Mouse (Mus musculus): ENCODE results near the gene Fnbp4.
A peak's percentile ranks its signal among the peaks of the same experiment; 100 is the strongest.

Fnbp4 gene

DNA sequence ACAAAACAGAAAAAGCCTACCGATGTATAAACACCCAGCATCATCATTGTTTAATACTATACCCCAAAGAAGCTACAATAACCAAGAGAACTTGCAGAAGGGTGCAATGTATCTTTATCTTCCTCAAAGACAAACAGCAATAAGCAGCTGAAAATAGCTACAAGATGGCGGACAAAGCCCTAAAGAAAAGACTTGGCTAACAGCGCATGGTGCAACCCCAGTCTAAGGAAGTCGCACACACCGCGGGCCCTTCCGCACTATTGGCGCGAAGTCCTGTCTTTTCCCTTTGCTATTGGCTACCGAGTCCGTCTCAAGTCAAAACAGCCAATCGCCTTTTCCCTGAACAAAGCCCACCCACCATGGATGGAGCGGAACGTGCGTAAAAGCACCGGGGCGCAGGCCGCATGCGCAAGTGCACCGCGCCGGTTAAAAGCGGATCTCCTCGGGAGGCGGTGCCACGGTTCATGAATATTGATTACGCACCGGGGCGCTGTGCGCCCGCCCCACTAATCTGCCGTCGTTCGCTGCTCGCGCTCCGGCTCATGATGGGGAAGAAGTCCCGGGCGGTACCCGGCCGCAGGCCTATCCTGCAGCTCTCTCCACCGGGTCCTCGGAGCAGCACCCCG lies at the start of gene Fnbp4:
Gene Fnbp4, plus strand, starts transcription at position 318 of the 626 bp plus-strand sequence.
- peak; percentile 100 for DNase-seq

DNA sequence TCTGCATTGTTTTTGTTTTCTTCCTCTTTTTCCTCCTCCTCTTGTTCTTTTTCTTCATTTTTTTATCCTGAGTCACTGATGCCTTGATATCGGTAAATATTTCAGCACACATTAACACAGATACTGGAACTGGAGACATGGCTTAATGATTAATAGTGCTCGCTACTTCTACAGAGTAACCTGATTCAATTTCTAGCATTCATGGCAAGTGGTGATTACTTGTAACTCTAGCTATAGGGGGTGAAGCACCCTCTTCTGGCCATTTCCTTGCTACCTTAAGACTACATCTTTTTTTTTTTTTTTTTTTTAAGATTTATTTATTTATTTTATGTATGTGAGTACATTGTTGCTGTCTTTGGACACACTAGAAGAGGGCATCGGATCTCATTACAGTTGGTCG lies 44.2 kb upstream of the Fnbp4 start:
- DNase-seq: no peak

DNA sequence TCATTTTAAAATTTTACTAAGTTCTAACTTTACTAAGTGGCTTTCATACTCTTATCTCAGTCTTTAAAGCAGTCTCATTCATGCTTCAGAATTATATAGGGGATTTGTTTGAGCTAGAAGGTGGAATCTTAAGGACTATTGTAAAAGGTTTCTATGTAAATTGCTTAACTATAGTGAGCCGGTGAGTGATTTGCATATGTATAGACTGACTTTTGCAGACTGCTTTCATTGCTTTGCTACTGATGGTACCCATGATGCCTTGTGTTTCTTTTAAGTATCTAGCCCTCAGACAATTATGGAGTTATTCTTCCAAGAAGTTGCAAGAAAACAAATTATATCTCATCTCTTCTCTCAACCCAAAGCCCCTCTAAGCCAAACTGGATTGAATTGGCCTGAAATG lies 36.6 kb upstream of the Fnbp4 start:
- no peak for DNase-seq

DNA sequence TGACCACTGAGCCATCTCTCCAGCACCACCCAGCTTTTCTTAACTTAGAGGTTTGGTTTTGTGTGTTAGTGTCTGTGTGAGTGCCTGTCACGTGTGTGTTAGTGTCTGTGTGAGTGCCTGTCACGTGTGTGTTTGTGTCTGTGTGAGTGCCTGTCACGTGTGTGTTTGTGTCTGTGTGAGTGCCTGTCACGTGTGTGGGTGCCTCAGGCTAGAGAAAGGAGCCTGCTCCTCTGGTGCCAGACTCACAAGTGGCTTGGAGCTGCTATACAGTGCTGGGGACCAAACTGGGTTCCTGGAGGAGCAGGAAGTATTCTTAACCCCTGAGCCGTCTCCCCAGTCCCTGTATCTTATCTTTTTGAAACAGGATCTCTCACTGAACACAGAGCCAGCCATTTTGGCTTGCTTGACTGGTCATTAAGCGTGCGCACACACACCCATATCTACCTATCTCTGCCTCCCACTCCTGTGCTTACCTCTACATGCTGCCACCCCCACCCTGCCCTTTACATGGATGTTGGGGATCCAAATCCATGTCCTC lies 29.5 kb upstream of the Fnbp4 start:
- no peak for DNase-seq

DNA sequence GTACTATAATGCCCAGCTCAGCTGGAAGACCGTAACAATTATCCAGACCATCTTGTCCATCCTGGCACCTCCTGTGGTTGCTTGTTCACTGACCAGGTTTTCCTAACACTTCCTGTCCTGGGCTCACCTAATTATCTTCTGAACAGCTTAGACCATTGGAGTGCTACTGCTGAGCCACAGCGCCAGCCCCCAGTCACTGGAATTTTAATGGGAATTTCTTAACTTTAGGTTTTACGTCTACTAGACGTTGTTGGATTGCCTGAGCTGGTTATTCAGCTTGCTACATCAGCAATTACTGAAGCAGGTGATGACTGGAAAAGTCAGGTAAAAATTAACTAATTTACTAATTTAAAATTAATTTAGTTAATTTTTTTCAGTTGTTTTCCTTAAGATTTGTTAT lies 27.8 kb upstream of the Fnbp4 start:
- DNase-seq: no peak

DNA sequence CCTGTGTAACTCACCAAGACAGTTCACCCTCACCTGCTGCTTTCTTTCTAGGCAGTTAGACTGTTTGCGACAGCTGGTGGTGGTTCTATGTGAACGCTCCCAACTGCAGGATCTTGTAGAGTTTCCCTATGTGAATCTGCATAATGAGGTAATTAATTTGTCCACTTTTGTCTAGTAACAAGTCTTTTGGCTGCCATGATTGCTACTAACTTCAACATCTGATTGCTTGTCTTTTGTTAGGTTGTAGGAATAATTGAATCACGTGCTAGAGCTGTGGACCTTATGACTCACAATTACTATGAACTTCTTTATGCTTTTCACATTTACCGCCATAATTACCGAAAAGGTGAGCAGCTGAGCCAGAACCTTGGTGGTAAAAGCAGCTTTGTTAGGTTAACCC lies 27.2 kb upstream of the Fnbp4 start:
- DNase-seq: peak; percentile 20

DNA sequence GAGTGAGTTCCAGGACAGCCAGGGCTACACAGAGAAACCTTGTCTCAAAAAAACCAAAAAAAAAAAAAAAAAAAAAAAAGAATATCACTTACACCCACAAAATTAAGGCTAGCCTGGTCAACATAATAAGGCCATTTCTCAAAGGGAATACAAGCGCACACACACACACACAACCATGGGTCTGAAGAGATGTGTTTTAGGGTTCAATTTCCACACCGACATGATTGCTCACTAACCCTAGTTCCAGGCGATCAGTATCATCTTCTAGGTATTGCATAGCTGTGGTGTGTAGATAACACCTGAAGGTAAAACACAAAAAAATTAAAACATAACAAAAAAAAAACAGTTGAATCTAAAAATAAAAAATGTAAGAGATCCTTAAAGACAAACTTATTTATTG lies 18.4 kb upstream of the Fnbp4 start:
- no peak for DNase-seq

DNA sequence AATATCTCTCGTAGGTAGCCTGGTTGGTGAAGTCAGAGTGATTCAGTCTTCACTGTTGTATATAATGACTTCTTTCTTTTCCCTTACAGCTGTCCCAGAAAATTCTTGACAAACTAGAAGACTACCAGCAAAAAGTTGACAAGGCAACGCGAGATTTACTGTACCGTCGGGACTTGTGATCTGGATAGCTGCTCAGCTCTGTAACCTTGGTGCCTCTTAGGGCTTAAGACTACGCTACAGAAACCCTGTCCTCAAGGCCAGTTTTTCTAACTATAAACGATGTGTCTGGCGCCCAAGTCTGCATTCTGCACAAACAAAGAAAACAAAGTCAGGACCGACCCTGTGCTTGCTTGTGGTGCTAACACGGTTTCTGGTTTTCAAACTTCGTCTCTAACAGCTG lies 9.8 kb upstream of the Fnbp4 start:
- no peak for DNase-seq

DNA sequence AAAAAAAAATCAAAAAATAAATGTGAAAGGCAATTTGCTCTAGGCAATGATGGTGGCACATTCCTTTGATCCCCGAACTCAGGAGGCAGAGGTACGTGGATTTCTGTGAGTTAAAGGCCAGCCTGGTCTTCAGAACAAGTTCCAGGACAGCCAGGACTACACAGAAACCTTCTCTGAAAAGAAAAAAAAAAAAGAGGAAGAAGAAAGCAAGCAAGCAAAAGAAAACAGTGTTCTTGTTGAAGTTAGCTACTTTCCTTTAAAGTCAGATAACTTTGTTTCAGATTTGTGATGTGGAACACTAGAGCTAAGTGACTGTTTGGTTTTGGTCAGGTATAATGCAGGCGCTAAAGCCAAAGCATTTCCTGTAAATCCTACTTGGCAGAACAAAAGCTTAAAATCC lies 6.4 kb upstream of the Fnbp4 start:
- no peak for DNase-seq

DNA sequence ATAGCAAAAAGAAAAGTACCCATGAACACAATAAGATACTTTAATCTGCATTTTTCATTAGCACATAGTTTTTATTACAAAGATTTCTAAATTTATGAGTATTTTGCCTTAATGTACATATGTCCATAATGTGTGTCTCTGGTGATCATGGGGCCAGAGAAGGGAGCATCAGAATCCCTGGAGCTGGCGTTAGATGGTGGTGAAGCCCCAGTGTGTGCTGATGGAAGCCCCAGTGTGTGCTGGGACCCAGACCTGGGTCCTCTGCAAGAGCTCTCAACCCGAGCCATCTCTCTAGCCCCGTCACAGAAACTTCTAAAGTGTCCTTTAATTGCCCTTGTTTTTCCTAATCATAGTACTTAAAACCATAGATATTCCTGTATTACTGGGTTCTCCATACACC lies 5.8 kb upstream of the Fnbp4 start:
- no peak for DNase-seq

DNA sequence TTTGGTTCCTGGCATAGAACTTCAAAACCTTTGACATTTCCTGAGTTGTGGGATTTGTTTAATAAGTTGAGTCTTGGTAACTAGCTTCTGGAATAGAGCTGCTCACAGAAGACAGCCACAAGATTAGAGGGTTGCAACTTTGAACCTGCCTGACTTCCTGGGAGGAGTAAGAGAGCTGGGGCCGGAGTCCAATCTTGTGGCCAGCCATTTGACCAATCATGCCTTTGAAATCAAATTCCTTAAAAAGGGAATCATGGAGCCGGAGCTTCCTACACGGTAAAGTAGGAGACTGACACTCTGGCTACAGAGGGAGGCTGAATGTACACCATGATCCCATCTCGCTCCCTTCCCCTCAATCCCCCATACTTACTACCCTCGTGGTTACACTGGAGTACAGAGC lies 5.2 kb upstream of the Fnbp4 start:
- no peak for DNase-seq

DNA sequence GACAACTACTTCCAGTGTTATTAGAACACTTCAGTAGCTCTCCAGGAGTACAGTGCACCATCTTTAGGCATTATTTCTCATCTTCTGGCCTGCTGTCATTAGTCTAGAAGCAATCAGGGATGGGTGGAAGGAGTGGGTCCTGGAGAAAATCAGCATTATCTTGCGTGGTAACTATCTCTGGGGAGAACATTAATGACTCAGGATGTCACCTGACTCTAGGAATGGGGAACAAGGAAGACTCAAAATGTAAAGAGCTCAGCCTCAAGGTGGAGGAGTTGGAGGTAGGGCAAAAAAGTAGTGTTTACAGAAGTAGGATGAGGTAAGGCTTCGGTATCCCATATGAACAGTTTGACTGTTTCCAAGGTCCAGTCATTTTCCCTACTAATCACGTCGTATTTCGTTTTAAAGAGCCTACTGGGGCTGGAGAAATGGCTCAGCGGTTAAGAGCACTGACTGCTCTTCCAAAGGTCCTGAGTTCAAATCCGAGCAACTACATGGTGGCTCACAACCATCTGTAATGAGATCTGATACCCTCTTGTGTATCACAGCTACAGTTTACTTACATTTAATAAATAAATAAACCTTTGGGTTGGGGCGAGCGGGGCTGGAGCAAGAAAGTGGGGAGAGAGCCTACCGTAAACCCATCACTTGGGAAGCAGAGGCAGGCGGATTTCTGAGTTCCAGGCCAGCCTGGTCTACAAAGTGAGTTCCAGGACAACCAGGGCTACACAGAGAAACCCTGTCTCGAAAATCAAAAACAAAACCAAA lies 701 bp upstream of the Fnbp4 start:
- DNase-seq: no peak

DNA sequence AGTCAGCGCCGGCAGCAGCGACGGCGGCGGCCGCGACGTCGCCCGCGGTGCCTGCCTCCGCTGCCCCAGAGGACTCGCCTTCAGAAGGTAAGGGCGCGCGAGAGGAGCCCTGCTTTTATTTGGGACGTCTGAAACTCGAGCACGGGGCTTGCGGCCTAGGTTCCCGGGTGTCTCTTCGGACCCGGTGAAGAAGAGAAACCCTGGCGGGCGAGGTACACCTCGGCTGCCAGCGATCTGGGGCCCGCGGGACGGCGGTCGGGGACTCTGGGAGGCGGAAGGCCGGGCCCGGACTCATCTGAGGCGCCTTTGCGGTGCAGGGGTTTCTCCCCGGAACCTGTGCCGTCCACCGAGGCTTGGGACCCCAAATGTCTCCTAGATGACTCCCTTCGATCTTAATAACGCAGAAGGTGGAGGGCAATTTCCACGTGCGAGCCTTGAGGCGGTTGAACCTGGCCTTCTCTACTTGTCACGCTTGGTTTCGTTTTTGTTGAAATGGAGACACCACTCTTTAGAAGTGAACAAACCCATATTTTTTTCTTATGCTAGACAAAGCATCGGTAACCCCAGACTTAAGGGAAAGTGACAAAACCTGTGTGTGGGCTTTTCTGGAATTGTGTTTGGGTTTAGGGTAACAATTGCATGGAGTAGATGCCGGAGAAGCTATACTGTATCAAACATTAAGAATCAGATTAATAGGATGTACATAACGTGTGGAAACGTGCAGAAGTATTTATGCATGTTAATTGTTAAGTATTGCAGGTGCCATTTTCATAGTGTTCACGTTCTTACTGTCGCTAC lies 769 bp downstream of the Fnbp4 start:
- no peak for DNase-seq

DNA sequence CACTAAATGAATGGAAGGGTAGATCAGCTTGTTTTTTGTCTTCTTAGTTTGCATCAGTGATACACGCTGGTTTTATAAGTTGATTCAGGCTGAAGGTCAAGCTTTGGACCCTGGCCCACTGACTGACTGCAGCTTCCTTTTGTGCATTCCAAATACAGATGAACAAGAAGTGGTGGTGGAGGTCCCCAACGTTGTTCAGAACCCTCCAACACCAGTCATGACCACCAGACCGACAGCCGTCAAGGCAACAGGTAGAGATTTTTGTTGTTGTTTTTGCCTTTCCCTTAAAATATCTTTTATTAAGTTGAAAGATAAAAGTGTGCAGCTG lies 1.3 kb downstream of the Fnbp4 start:
- DNase-seq: peak; percentile 4

DNA sequence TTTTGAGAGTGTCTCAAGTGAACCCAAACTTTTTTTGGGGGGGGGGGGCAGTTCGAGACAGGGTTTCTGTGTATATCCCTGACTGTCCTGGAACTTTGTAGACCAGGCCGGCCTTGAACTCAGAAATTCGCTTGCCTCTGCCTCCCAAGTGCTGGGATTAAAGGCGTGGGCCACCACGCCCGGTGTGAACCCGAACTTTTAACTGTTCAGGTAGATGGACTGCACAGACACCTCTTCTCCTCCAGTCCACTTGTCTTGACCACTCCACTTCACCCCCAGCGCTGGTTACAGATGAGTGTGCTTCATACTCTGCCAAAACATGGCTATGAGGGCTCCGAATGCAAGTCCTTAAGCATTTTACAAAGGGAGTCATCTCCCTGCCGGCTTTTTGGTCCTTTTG lies 2.0 kb downstream of the Fnbp4 start:
- DNase-seq: no peak

DNA sequence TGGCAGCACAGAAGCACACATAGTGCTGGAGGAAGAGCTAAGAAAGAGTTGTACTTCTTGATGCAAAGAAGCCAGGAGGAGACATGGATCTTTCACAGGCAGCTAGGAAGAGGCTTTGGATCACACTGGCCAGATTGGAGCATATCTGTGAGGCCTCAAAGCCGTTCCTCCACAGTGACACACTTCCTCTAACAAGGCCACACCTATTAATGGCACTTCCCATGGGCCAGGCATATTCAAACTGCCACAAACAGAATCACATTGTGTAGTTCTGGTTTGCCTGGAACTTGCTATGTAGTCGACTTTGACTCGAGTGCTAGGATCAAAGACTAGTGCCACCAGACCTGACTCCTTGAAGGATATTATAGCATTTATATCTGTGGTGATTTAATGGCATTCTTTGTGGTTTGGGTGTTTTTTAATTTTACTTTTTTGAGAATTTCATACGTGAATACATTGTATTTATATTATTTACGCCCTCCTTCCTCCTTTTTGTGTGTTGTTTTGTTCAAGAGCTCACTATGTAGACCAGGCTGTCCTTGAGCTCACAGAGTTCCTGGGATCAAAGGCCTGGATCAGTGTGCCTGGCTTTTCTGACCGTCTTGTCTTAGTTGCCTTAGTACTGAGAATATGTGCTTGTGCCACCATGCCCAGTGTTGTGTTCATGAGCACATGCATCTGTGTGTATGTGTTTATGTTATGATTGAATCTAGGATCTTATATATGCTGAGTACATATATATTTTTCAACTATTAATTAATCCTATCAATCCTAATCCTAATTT lies 4.7 kb downstream of the Fnbp4 start:
- DNase-seq: no peak

DNA sequence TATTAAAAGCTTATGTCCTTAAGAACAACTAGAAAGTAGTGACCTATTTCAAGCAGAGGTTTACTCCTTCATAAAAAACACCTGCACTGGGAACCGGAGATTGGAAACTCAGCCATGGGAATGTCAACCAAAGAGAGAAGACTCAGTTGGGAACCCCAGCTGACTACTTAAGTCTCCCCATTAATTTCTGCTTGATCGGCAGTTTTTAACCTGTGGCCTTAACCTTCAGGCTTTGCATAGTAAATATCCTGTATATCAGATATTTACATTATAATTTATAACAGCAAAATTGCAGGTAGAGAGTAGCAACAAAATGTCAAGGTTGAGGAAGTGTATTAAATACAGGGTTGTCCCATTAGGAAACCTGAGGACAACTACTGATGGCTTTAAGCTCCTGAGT lies 8.4 kb downstream of the Fnbp4 start:
- no peak for DNase-seq

DNA sequence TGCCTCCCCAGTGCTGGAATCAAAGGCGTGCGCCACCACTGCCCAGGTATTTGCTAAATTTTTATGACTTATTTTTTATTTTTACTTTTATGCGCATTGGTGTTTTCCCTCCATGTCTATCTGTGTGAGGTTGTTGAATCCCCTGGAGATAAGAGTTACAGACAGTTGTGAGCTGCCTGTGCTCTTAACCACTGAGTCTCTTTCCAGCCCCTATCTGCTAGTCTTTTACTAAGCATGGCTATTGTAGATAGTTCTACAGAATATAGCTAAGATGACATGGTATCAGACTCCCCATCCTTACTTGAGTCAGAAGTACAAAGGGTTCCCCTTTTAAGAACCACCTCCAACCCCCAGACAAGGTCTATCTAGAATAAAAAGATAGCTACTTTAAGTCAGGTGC lies 9.0 kb downstream of the Fnbp4 start:
- no peak for DNase-seq

DNA sequence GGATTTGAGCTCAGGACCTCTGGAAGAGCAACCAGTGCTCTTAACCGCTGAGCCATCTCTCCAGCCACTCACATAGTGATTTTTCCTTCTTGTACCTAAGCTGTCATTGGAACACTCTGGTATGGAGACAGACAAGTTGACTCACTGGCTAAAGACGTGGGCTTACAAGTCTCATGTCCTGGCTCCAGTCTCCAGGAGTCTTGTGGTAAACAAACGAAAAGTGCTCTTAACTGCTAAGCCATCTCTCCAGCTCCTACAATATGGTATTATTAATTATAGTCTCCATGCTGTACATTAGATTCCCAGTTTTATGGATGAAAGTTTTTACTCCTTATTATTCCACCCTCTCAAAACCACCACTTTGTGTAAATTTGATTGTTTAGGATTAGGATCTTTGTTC lies 20.0 kb downstream of the Fnbp4 start:
- DNase-seq: no peak

DNA sequence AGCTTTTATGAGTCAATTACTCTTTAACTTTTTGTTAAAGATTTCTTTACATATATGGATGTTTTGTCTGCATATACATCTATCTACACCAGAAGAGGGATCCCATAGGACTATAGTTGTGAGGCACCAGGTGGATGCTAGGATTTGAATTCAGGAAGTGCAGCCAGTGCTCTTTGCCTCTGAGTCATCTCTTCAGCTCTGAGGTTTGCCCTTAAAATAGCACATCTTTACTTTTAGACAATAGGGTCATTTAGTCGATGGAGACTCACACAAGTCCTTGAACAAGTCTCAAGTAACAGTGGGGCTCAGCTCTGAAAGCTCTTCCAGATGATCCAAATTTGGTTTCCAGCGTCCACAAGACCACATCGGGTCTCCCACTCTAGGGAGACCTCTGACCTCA lies 36.2 kb downstream of the Fnbp4 start:
- no peak for DNase-seq

DNA sequence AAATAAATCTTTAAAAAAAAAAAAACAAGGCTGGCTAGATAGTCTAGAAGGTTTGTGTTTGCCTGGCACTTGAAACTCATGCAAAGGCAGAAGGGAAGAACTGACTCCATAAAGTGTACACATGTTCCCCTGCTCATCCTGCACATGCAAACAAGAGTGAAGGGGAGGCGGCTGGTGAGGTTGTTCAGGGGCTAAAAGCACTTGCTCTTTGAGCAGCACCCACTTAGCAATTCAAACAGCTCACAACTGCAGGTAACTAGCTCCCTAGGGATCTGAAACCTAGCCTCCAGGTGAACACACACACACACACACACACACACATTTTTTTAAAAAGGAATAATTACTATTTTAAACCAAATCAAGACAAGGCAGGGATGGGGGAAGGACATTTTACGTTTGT lies 36.8 kb downstream of the Fnbp4 start:
- DNase-seq: no peak

DNA sequence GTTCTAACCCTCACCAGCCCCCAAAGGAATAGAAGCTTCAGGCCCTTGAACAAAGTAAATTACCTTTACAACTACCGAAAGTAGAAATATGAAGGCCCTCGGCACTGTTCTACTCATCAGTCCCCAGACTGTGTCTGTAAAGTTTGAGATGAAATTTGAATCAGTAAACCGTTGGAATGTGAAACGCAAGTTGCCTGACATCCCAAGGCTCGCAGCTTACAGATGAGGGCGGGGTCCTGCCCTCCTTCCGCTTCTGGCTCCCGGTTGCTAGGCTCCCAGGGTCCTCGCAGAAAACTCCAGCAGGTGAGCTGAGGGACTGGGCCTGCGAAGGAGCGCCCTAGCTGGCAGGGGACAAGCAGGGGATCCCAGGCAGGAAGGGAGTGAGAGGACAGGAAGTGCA lies 37.3 kb downstream of the Fnbp4 start, which contains the start of gene Agbl2:
Gene Agbl2, plus strand, starts transcription at position 270 of the 400 bp plus-strand sequence.
- peak; percentile 56 for DNase-seq

DNA sequence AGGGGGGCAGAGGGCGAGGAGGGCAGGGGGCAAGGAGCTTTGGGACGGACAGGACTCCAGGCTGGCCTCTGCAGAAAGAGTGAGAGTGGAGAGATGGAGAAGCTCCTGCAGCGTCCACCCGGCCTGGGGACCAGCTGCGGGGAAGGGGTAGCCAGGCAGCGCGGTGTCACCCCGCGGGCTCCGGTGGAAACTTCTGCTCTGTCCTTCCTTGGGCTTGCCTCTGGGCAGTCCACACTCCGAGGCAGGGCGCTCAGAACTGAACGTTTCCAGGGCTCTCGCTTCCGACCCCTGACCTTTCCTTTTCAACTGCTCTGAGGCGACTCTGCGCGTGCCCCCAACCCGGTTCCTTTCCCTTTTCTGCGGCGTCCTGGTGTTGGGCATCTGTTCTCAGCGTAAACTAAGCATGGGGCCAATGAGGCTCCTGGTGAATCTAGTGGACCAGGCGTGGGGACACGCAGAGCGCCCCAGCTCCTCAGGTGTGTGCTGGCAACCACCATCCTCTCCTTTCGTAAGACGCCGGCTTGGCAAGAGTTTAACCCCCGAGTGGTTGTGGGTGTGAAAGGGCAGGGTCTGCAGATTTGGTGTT lies 37.8 kb downstream of the Fnbp4 start:
- peak; percentile 47 for DNase-seq
